In the genomic region with DNA sequence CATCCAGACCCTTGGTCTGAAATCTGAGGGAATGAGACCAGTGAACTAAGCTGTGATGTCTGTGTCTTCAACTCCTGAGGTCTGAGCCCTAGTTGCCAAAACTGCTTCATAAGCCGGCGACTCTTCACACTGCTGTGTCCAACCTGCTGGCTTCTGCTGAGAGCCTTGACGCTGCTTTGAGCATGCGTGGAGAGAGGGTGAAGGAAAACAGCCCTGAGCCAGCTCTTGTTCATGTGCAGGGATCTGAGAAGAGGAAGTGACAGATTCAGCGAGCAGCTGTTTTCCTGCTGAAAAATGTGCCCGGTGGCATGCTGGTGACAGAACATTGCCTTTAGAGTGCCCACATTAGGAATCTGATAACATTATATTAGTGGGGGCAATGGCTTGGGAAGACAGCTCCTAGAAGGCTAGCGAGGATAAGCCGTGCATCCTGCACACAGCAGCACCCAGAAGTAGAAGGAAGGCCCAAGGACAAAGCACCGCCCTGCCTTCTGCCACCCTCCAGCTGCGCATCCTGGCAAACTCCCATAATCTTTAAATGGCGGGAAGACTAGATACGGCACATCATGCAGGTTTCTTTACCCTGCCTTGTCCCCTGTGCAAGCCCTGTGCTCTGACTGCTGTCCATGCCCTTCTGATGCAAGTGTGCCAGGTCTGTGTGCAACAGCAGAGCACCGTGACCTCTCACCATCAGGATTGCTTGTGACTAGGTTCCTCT, we compare ENCODE assay signal across 10 mouse cellular contexts.
A peak's percentile ranks its signal among the peaks of the same experiment; 100 is the strongest.
DNase-seq lines count a peak whose midpoint lies in the region; ATAC-seq and TF ChIP-seq lines count a peak whose summit lies in the region.
"Had no signal": no experiment of that assay in that cellular context is flagged by ENCODE, and none has a peak within 500 bp of the region (broad histone marks: within the 10 kb centered on the region; RNA-seq: fewer than 3 reads in every experiment).

No protein-coding gene starts in this region.

- no peak for TF ChIP-seq CTCF in midbrain, postnatal 0 days (IDR thresholded peaks at IDR 0.05)
- TF ChIP-seq CTCF in bone marrow macrophage, adult 2 months (IDR thresholded peaks at IDR 0.05; ENCODE audit: low read depth, low read length) = no peak

- no peak overlapping the region for H3K4me3 ChIP-seq in midbrain, postnatal 0 days (ENCODE audit: low read depth, low read length)
- no peak overlapping the region for H3K4me3 ChIP-seq in midbrain, embryonic 13.5 days (replicated peaks)
- H3K4me3 ChIP-seq in bone marrow macrophage, adult 2 months (ENCODE audit: insufficient read depth, low read length) = no peak overlapping the region
- H3K4me3 ChIP-seq: heart, embryonic 12.5 days had no signal

- H3K4me2 ChIP-seq in midbrain, postnatal 0 days (ENCODE audit: low read depth, low read length, poor library complexity, severe bottlenecking) = no peak overlapping the region
- H3K4me2 ChIP-seq in midbrain, embryonic 13.5 days (replicated peaks) = no peak overlapping the region
- H3K4me2 ChIP-seq: heart, embryonic 12.5 days had no signal

- H3K27ac ChIP-seq in midbrain, postnatal 0 days (ENCODE audit: low read depth, low read length) = no peak overlapping the region
- H3K27ac ChIP-seq in midbrain, embryonic 13.5 days = no peak overlapping the region
- peak overlapping the region; percentile 57 for H3K27ac ChIP-seq in bone marrow macrophage, adult 2 months (ENCODE audit: insufficient read depth, low read depth, low read length)

- no peak overlapping the region for H3K9ac ChIP-seq in midbrain, postnatal 0 days (replicated peaks; ENCODE audit: low read length, poor library complexity, severe bottlenecking)
- H3K9ac ChIP-seq in midbrain, embryonic 13.5 days (replicated peaks) = no peak overlapping the region
- H3K9ac ChIP-seq: heart, embryonic 12.5 days had no signal

- no peaks in the 10 kb centered on the region for H3K9me3 ChIP-seq in midbrain, postnatal 0 days (ENCODE audit: low read length)
- no peaks in the 10 kb centered on the region for H3K9me3 ChIP-seq in midbrain, embryonic 13.5 days
- H3K9me3 ChIP-seq: heart, embryonic 12.5 days had no signal

- no peaks in the 10 kb centered on the region; the same call in 1 of the 2 replicates for H3K36me3 ChIP-seq in midbrain, postnatal 0 days (ENCODE audit: insufficient read depth, low read length)
- H3K36me3 ChIP-seq in midbrain, embryonic 13.5 days = peaks cover 33% of the 10 kb centered on the region

- H3K4me1 ChIP-seq in midbrain, postnatal 0 days (ENCODE audit: insufficient read depth, low read length) = no peaks in the 10 kb centered on the region
- peaks cover 21% of the 10 kb centered on the region for H3K4me1 ChIP-seq in midbrain, embryonic 13.5 days (replicated peaks)
- peaks cover 52% of the 10 kb centered on the region for H3K4me1 ChIP-seq in bone marrow macrophage, adult 2 months (ENCODE audit: control insufficient read depth, insufficient read depth, low read length)

- TF ChIP-seq POLR2A in bone marrow macrophage, adult 2 months (IDR thresholded peaks at IDR 0.05; ENCODE audit: borderline replicate concordance, low read depth, low read length) = no peak

- peak; percentile 30 to 36 for DNase-seq in heart, adult 9 months (ENCODE audit: low spot score in 2 of 2)
- DNase-seq in heart, postnatal 25 days (ENCODE audit: low spot score) = no peak
- peak; percentile 63 for DNase-seq in midbrain, postnatal 0 days (ENCODE audit: low spot score)
- no peak for DNase-seq in MN1 (ENCODE audit: low spot score)
- no peak for DNase-seq in kidney, postnatal 10 days
- DNase-seq: thymus, postnatal 36 days had no signal

- no peaks in the 10 kb centered on the region for H3K27me3 ChIP-seq in midbrain, postnatal 0 days (ENCODE audit: insufficient read depth, low read length)
- no peaks in the 10 kb centered on the region for H3K27me3 ChIP-seq in midbrain, embryonic 13.5 days

- intact Hi-C loops in heart, postnatal 25 days (cut with DNase I) = no loop called here

- ATAC-seq in midbrain, postnatal 0 days (ENCODE audit: low FRiP score) = no peak
- no peak for ATAC-seq in midbrain, embryonic 13.5 days
- 0 out of 2 replicates have a peak, but pooled peaks have one; percentile 14 for ATAC-seq in megakaryocyte, adult 5-6 weeks (ENCODE audit: poor library complexity, severe bottlenecking)

- WGBS in midbrain, postnatal 0 days = 88% methylated on average over 13 of the region's 13 CpGs
- WGBS in midbrain, embryonic 13.5 days = 95% methylated on average over 13 of the region's 13 CpGs

Comparison
In these comparisons a context has a peak if more than half of its experiments do, and no peak if none do; other contexts are left out.
1. DNase-seq: peak in heart, adult 9 months (2 of 2) and midbrain, postnatal 0 days (single experiment); none in heart, postnatal 25 days (single experiment), MN1 (single experiment) and kidney, postnatal 10 days (single experiment).